Mouse (Mus musculus): ENCODE measurements at regions not wholly inside any gene's neighbourhood (a gene's known extent, or its start where the extent isn't known, plus 50 kb on each side); places are given as distances from the start of the nearest gene placed in this dataset.

- H3K27ac ChIP-seq (ENCODE audit: insufficient read depth, low read depth) = no peak overlapping the region
- dilution Hi-C loops (cut with MboI; ENCODE audit: extremely low pct_ligation_motif_present, extremely low pct_unique_long_range_greater_than_20kb, low sequenced_read_pairs) (no loop called here), in situ Hi-C loops (cut with MboI; ENCODE audit: low pct_ligation_motif_present, low pct_unique_long_range_greater_than_20kb, low sequenced_read_pairs) (no loop called here)
- H3K9me3 ChIP-seq (replicated peaks; ENCODE audit: low read length) = no peaks in the 10 kb centered on the region
- H3K4me2 ChIP-seq (ENCODE audit: insufficient read depth, low read depth, poor library complexity, severe bottlenecking) = no peak overlapping the region
- no peak for DNase-seq (ENCODE audit: extremely low read depth)
- no peaks in the 10 kb centered on the region for H3K27me3 ChIP-seq (replicated peaks)
- no peak overlapping the region for H3K9ac ChIP-seq (ENCODE audit: insufficient read depth, low read depth)
- H3K4me3 ChIP-seq (replicated peaks in 1 of 3; ENCODE audit: low read depth in 2 of 3, low read length in 2 of 3, poor library complexity in 1 of 3) = no peak overlapping the region
- H3K4me1 ChIP-seq (ENCODE audit: control insufficient read depth in 1 of 2, insufficient read depth in 2 of 2) = no peaks in the 10 kb centered on the region
- no peaks in the 10 kb centered on the region for H3K79me2 ChIP-seq (replicated peaks; ENCODE audit: control insufficient read depth, extremely low read depth, insufficient read depth, poor library complexity, severe bottlenecking)
- H3K36me3 ChIP-seq (replicated peaks in 1 of 2; ENCODE audit: control insufficient read depth in 1 of 2, insufficient read depth in 1 of 2, low read length in 1 of 2) = no peaks in the 10 kb centered on the region
- no peak for TF ChIP-seq POLR2AphosphoS2 (IDR thresholded peaks at IDR 0.05; ENCODE audit: low read depth, low read length)
- TF ChIP-seq NRF1 (IDR thresholded peaks at IDR 0.05; ENCODE audit: low read depth, low read length) = no peak
- no peak for TF ChIP-seq CTCF (conservative IDR thresholded peaks at IDR 0.05 in 1 of 2, IDR thresholded peaks at IDR 0.05 in 1 of 2; ENCODE audit: low read depth in 2 of 2, low read length in 2 of 2)
- no peak for TF ChIP-seq ZNF384 (IDR thresholded peaks at IDR 0.05; ENCODE audit: low read depth, low read length)
- no peak for TF ChIP-seq ZC3H11A (IDR thresholded peaks at IDR 0.05; ENCODE audit: low read depth, low read length)
These were observed 694.9 kb downstream of the Utrn start for GRCm38 (mm10) chr10:12174200-12174818.

GRCm38 (mm10) chr10:12175141-12175540, 694.0 kb downstream of the Utrn start:
- H3K4me1 ChIP-seq (ENCODE audit: control insufficient read depth in 1 of 2, insufficient read depth in 2 of 2) = no peaks in the 10 kb centered on the region
- no peak overlapping the region for H3K9ac ChIP-seq (ENCODE audit: insufficient read depth, low read depth)
- H3K27ac ChIP-seq (ENCODE audit: insufficient read depth, low read depth) = no peak overlapping the region
- H3K79me2 ChIP-seq (replicated peaks; ENCODE audit: control insufficient read depth, extremely low read depth, insufficient read depth, poor library complexity, severe bottlenecking) = no peaks in the 10 kb centered on the region
- no peaks in the 10 kb centered on the region for H3K36me3 ChIP-seq (replicated peaks in 1 of 2; ENCODE audit: control insufficient read depth in 1 of 2, insufficient read depth in 1 of 2, low read length in 1 of 2)
- in situ Hi-C loops (cut with MboI; ENCODE audit: low pct_ligation_motif_present, low pct_unique_long_range_greater_than_20kb, low sequenced_read_pairs) = no loop called here
- H3K4me3 ChIP-seq (replicated peaks in 1 of 3; ENCODE audit: low read depth in 2 of 3, low read length in 2 of 3, poor library complexity in 1 of 3) = no peak overlapping the region
- no peaks in the 10 kb centered on the region for H3K27me3 ChIP-seq (replicated peaks)
- TF ChIP-seq BHLHE40 (IDR thresholded peaks at IDR 0.05; ENCODE audit: low read depth, low read length) = no peak
- no peak for TF ChIP-seq MYC (IDR thresholded peaks at IDR 0.05; ENCODE audit: low read depth, low read length)
- no peak for TF ChIP-seq JUN (IDR thresholded peaks at IDR 0.05; ENCODE audit: insufficient read depth, low read depth, low read length)
- no peak for TF ChIP-seq MXI1 (IDR thresholded peaks at IDR 0.05; ENCODE audit: low read depth, low read length)
- dilution Hi-C loops (cut with MboI; ENCODE audit: extremely low pct_ligation_motif_present, extremely low pct_unique_long_range_greater_than_20kb, low sequenced_read_pairs) = no loop called here
- H3K9me3 ChIP-seq (replicated peaks; ENCODE audit: low read length) = no peaks in the 10 kb centered on the region
- H3K4me2 ChIP-seq (ENCODE audit: insufficient read depth, low read depth, poor library complexity, severe bottlenecking) = no peak overlapping the region
- no peak for DNase-seq (ENCODE audit: extremely low read depth)

GRCm38 (mm10) chr10:12177482-12177881, 691.7 kb downstream of the Utrn start:
- no peak overlapping the region for H3K27ac ChIP-seq (ENCODE audit: insufficient read depth, low read depth)
- no peak overlapping the region for H3K4me2 ChIP-seq (ENCODE audit: insufficient read depth, low read depth, poor library complexity, severe bottlenecking)
- dilution Hi-C loops (cut with MboI; ENCODE audit: extremely low pct_ligation_motif_present, extremely low pct_unique_long_range_greater_than_20kb, low sequenced_read_pairs) (no loop called here), in situ Hi-C loops (cut with MboI; ENCODE audit: low pct_ligation_motif_present, low pct_unique_long_range_greater_than_20kb, low sequenced_read_pairs) (no loop called here)
- TF ChIP-seq ZC3H11A (IDR thresholded peaks at IDR 0.05; ENCODE audit: low read depth, low read length) (no peak), SMC3 (IDR thresholded peaks at IDR 0.05; ENCODE audit: low read depth, low read length) (no peak), ZKSCAN1 (IDR thresholded peaks at IDR 0.05; ENCODE audit: borderline replicate concordance, low read depth, low read length) (no peak), E2F4 (IDR thresholded peaks at IDR 0.05; ENCODE audit: insufficient replicate concordance, low read depth, low read length) (no peak), MYC (IDR thresholded peaks at IDR 0.05; ENCODE audit: low read depth, low read length) (no peak), ETS1 (conservative IDR thresholded peaks at IDR 0.05; ENCODE audit: low read depth, low read length) (no peak), RCOR1 (conservative IDR thresholded peaks at IDR 0.05; ENCODE audit: low read depth, low read length) (no peak), NRF1 (IDR thresholded peaks at IDR 0.05; ENCODE audit: low read depth, low read length) (no peak), MAZ (IDR thresholded peaks at IDR 0.05; ENCODE audit: low read depth, low read length) (no peak), CHD1 (IDR thresholded peaks at IDR 0.05; ENCODE audit: low read depth, low read length) (no peak)
- H3K4me3 ChIP-seq (replicated peaks in 1 of 3; ENCODE audit: low read depth in 2 of 3, low read length in 2 of 3, poor library complexity in 1 of 3) = no peak overlapping the region
- no peak for DNase-seq (ENCODE audit: extremely low read depth)
- H3K27me3 ChIP-seq (replicated peaks) = no peaks in the 10 kb centered on the region
- H3K36me3 ChIP-seq (replicated peaks in 1 of 2; ENCODE audit: control insufficient read depth in 1 of 2, insufficient read depth in 1 of 2, low read length in 1 of 2) = no peaks in the 10 kb centered on the region
- no peaks in the 10 kb centered on the region for H3K4me1 ChIP-seq (ENCODE audit: control insufficient read depth in 1 of 2, insufficient read depth in 2 of 2)
- no peak overlapping the region for H3K9ac ChIP-seq (ENCODE audit: insufficient read depth, low read depth)
- H3K79me2 ChIP-seq (replicated peaks; ENCODE audit: control insufficient read depth, extremely low read depth, insufficient read depth, poor library complexity, severe bottlenecking) = no peaks in the 10 kb centered on the region
- no peaks in the 10 kb centered on the region for H3K9me3 ChIP-seq (replicated peaks; ENCODE audit: low read length)

All from CH12.LX (cell line).